Mouse (Mus musculus) ES-E14 (cell line): ENCODE measurements around the gene Phrf1. TPM values are rescaled to one million over a fixed set of nuclear protein-coding genes. Genes with fewer than 3 reads are reported as not detected.

Source experiments
- DNase-seq: peaks from one replicate; pipeline ENCODE4 v3.0.0-alpha.2; 2013; ENCODE audit warnings: low read depth, low spot score
- H3K27ac ChIP-seq: 2 replicates; pipeline ENCODE4 v1.5.1; 2012; ENCODE audit warnings: low read depth, mild to moderate bottlenecking, low read length, moderate library complexity, mixed read lengths; ENCODE audit not compliant: poor library complexity, insufficient read depth, severe bottlenecking
- H3K36me3 ChIP-seq: 2 replicates; pipeline ENCODE4 v1.6.1; 2012; ENCODE audit warnings: mild to moderate bottlenecking, low read length, moderate library complexity, mixed read lengths; ENCODE audit not compliant: control insufficient read depth, poor library complexity, insufficient read depth, severe bottlenecking
- H3K4me1 ChIP-seq, 2 experiments: fragments of 150-350 bp in 1 of 2; sonication (generic) in 1 of 2; 2 replicates each; pipeline ENCODE4 v1.6.1; 2012; ENCODE audit warnings: low read length in 2 of 2, mild to moderate bottlenecking in 1 of 2, mixed read lengths in 1 of 2; ENCODE audit not compliant: control insufficient read depth in 2 of 2, insufficient read depth in 2 of 2, poor library complexity in 1 of 2
- H3K4me3 ChIP-seq, 2 experiments: fragments of 150-350 bp in 1 of 2; sonication (generic) in 1 of 2; 2 replicates each; pipeline ENCODE4 v1.5.1; 2012; ENCODE audit warnings: low read length in 2 of 2, low read depth in 1 of 2, mild to moderate bottlenecking in 1 of 2, mixed read lengths in 1 of 2; ENCODE audit not compliant: insufficient read depth in 1 of 2, poor library complexity in 1 of 2, severe bottlenecking in 1 of 2
- H3K9ac ChIP-seq: 2 replicates; pipeline ENCODE4 v1.6.1; 2012; ENCODE audit warnings: low read depth, mild to moderate bottlenecking, low read length, mixed read lengths; ENCODE audit not compliant: poor library complexity, insufficient read depth, severe bottlenecking
- H3K9me3 ChIP-seq: fragments of 150-350 bp; sonication (generic); 2 replicates; pipeline ENCODE4 v1.6.1; 2012; ENCODE audit warnings: low read depth, mild to moderate bottlenecking, low read length; ENCODE audit not compliant: control insufficient read depth, insufficient read depth
- CHD2 ChIP-seq: IDR thresholded peaks from 2 replicates; pipeline ENCODE4 v1.6.1; 2014; ENCODE audit warnings: mild to moderate bottlenecking, low read depth, low read length, inconsistent platforms
- HCFC1 ChIP-seq: IDR thresholded peaks from 2 replicates; pipeline ENCODE4 v1.6.1; 2012; ENCODE audit warnings: low read length, inconsistent platforms, borderline replicate concordance; ENCODE audit not compliant: insufficient read depth
- MAFK ChIP-seq: IDR thresholded peaks from 2 replicates; pipeline ENCODE4 v1.6.1; 2014; ENCODE audit warnings: mild to moderate bottlenecking, low read depth, low read length, inconsistent platforms; ENCODE audit not compliant: insufficient read depth
- ZC3H11A ChIP-seq: IDR thresholded peaks from 2 replicates; pipeline ENCODE4 v1.6.1; 2012; ENCODE audit warnings: low read depth, mild to moderate bottlenecking, inconsistent platforms, low read length, borderline replicate concordance
- ZNF384 ChIP-seq: IDR thresholded peaks from 2 replicates; pipeline ENCODE4 v1.6.1; 2012; ENCODE audit warnings: low read depth, low read length, inconsistent platforms
- in situ Hi-C, 2 experiments: fragments of 600-800 bp; cut with MboI; formaldehyde crosslinking; loops; one replicate each; pipeline ENCODE4 v1.15.1; 2025; ENCODE audit warnings: low sequenced_read_pairs in 2 of 2, inconsistent platforms in 1 of 2; ENCODE audit not compliant: unreplicated experiment in 2 of 2
- total RNA-seq: library from RNA; depleted of rRNA; stranded (reverse); fragments of 300-350 nt; gene quantifications from 2 replicates; pipeline ENCODE4 v1.2.3, GENCODE M21; 2012

Gene Phrf1
- total RNA-seq, 1 experiment = 101 TPM

DNA sequence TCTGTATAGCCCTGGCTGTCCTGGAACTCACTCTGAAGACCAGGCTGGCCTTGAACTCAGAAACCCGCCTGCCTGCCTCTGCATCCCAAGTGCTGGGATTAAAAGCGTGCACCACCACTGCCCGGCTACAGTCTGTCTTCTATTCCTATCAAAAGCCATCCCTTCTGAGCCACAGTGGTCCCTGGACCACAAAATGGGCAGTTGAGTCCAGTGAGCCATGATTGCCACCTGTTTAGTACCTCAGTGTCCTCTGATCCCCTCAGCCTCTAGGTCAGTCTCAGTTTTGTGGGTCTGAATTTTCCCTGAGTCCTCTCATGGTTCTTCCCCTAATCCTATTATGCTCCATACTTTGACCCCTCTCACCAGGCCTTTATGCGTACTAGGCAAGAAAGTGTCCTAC is 788 bp upstream of the Phrf1 start:
- DNase-seq = no peak
- in situ Hi-C loops = no loop called here
- TF ChIP-seq HCFC1 (no peak), ZNF384 (no peak), MAFK (no peak), CHD2 (no peak), ZC3H11A (no peak)

GRCm38 (mm10) chr7:141229702-141230101 is 1.1 kb downstream of the Phrf1 start:
- Histone ChIP-seq H3K36me3 (peaks cover 30% of the 10 kb centered on the region), H3K4me1 (peaks cover 0 to 6% of the 10 kb centered on the region in 2 experiments; a peak in 2 of 4 replicates), H3K9me3 (no peaks in the 10 kb centered on the region), H3K27ac (no peak overlapping the region), H3K4me3 (peak overlapping the region; percentile 69 to 95), H3K9ac (peak overlapping the region; percentile 98)
- TF ChIP-seq CHD2 (no peak), HCFC1 (no peak), ZC3H11A (no peak), ZNF384 (no peak), MAFK (no peak)
- in situ Hi-C loops = no loop called here
- no peak for DNase-seq

More for the DNA sequence above, 788 bp upstream of the Phrf1 start:
- no peak overlapping the region for H3K27ac ChIP-seq
- peaks cover 19% of the 10 kb centered on the region for H3K36me3 ChIP-seq
- peak overlapping the region in 1 of 2 experiments; percentile 69; a peak in 1 of 4 replicates for H3K4me3 ChIP-seq
- H3K9me3 ChIP-seq = no peaks in the 10 kb centered on the region
- peak overlapping the region; percentile 48; the same call in 1 of the 2 replicates for H3K9ac ChIP-seq
- H3K4me1 ChIP-seq = peaks cover 0 to 6% of the 10 kb centered on the region in 2 experiments; a peak in 2 of 4 replicates

GRCm38 (mm10) chr7:141230570-141230969 is 2.0 kb downstream of the Phrf1 start:
- in situ Hi-C loops = no loop called here
- Histone ChIP-seq H3K9ac (no peak overlapping the region), H3K27ac (no peak overlapping the region), H3K4me3 (no peak overlapping the region), H3K36me3 (peaks cover 36% of the 10 kb centered on the region), H3K4me1 (peaks cover 0 to 6% of the 10 kb centered on the region in 2 experiments; a peak in 2 of 4 replicates), H3K9me3 (no peaks in the 10 kb centered on the region)
- TF ChIP-seq CHD2 (no peak), MAFK (no peak), ZNF384 (no peak), ZC3H11A (no peak), HCFC1 (no peak)
- no peak for DNase-seq

- Histone ChIP-seq H3K27ac (no peak overlapping the region), H3K9me3 (no peaks in the 10 kb centered on the region), H3K36me3 (peaks cover 39% of the 10 kb centered on the region), H3K4me3 (no peak overlapping the region), H3K4me1 (peaks cover 0 to 6% of the 10 kb centered on the region in 2 experiments; a peak in 2 of 4 replicates), H3K9ac (no peak overlapping the region; the same call in 1 of the 2 replicates)
- TF ChIP-seq CHD2 = no peak
- TF ChIP-seq HCFC1 = no peak
- no peak for TF ChIP-seq MAFK
- no peak for TF ChIP-seq ZC3H11A
- DNase-seq = no peak
- in situ Hi-C loops = no loop called here
These were observed 2.5 kb downstream of the Phrf1 start for GRCm38 (mm10) chr7:141231111-141231510.
